Mouse (Mus musculus) erythroblast, adult 5-6 weeks (primary cell): ENCODE data around the gene Ctf2. TPM values are rescaled to one million over a fixed set of nuclear protein-coding genes. Genes with fewer than 3 reads are reported as not detected.

Experiments used
- ATAC-seq: replicated peaks from 2 replicates; pipeline ENCODE4 v1.8.0; 2016; ENCODE audit warnings: moderate number of reproducible peaks, mild to moderate bottlenecking, moderate TSS enrichment, inconsistent platforms; ENCODE audit not compliant: poor library complexity, low FRiP score, severe bottlenecking
- total RNA-seq, 2 experiments: library from RNA; stranded (forward) in 1 of 2; stranded (reverse) in 1 of 2; fragments of 150-400 nt in 1 of 2; fragments of 200-764, 138-1000 nt in 1 of 2; gene quantifications; 2 replicates each; pipeline versions ENCODE4 v1.2.3 to v1.2.4; 2015 to 2017; ENCODE audit warnings: low replicate concordance in 2 of 2

Ctf2 gene
- total RNA-seq, 2 experiments from 2014 or later = not detected

DNA sequence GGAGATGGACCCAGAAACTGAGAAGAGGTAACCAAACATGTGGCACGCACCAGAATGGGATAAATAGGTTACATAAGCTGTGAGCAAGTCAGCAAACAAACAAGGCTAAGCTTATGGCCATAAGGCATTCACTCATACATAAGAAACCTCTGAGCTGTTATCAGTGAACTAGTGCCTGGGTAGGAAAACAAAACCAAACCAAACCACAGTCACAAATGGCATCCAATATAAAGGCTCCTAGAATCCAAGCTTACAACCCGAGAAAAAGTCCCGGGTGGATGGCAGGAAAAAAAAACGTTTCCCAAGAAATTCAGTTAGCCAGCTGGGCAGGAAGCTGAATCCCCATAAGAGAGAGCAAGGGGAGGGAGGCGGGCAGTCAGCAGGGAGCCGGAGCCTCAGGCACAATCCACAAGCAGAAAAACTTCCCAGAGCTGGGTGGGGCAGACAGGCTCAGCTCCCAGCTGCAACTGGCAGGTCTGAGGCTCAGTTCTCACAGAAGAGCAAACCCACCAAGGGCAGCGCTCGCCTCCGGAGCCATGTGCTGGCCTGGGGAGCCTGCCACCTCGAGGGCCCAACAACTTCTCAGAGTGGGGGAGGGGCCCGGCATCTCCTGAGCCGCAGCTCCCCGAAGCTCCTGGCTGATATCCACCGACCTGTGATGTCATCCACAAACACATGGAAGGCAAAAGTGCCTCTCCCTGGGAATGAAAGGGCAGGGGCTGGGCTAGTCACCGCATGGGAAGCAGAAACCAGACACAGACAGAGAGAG lies 40.6 kb downstream of the Ctf2 start:
- no peak for ATAC-seq

DNA sequence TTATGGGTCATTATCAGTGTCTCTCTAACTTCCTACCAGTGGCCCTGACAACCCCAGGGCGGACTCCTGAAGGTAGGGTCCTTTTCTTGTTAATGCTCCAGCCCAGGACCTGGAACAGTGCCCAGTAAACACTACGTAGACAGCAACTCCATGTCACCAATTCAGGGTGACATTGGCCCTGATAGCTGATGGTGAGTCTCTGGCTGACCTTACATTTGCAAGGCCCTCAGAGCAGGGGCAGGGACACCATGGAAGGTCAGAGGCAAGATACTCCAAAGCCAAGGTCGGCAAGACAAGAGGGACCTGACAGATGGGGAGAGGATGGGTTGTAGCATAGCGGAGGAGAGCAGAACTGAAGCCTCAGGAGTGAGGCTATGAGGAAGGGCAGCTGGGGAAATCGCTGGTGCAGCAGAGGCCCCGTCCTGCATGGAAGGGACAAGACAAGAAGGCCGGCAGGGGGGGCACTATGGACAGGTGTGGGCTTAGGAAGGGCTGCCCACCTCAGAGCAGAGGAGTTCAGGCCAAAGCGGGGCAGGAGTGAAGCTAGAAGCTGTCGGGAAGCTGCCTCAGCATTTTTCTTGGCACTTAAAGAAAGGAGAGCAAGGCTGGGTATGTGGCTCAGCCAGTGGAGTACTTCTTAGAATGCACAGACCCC lies 42.2 kb downstream of the Ctf2 start:
- ATAC-seq = no peak

DNA sequence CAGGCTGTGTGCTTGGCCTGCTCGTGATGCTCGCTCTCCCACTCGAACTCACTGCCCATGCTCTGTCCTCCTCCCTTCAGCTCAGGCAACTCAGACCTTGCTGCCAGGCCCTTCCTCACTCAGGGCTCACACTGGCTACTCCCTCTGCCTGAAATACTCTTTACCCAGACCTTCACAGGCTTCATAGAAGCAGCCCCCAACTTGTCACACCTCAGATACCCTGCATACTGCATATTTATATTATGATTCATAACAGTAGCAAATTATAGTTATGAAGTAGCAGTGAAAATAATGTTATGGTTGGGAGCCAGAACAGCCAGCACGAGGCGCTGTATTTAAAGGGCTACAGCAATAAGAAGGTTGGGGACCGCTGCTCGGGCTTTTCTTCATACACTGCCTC lies 43.0 kb downstream of the Ctf2 start:
- no peak for ATAC-seq

DNA sequence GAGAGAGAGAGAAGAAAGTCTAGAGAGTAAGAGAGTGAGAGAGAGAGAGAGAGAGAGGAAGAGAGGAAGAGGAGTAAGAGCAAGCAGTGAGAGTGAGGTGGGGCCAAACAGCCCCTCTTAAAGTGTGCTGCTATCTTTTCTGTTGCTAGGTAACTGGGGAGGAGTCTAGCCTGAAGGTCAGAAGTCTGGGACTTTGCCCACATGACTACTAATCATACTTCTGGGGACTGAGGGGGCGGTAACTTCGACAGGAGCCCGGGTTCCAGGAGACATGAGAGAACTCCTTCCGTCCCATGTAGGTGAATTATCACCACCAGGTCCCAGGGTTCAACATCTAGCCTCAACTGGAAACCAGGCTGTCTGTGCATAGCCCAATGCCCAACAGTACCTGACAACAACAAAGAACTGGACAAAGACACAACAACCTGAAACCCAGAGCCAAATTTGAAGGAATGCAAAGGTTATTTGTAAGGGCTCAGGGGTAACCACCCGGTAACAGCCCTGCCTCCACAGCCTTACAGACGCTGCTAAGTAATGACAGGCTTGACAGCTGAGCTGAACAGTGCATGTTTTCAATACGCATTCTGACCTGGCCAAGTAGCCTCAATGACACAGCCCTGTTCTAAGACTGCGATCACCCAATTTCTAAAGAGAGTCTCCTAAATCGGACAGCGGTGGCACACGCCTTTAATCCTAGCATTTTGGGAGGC lies 45.1 kb downstream of the Ctf2 start:
- ATAC-seq = no peak

DNA sequence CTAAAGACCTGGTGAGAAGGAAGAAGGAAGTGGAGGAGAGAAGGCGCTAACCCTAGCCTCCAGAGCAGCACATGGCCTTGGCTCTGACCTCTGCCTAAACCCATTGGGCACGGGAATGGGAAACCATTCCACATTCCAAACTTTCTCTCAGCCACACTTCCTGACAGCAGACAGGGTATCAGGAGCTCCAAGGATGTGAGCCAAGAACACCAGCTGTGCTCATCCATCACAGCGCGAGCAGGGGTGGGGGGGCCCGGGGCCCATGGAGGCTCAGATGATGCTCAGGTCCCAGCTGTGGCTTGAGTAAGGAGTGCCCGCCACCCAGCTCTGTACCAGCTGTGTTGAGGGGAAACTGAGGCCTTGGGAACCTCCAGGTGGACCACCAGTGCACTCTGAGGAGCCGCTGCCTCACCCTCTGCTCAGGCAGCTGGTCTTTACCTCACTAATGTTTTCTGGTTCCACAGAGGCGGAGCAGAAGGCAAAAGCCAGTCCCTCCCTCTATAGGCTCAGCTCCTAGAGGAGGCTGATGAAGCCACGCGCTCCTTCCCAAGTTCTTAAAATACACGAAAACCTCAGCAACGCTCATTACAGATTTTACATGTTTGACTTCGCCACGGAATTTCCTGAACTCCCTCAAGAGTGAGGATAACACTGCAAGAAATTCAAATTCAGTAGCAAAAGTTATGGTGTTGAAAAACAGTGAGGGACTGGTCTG lies 46.5 kb downstream of the Ctf2 start:
- no peak for ATAC-seq

DNA sequence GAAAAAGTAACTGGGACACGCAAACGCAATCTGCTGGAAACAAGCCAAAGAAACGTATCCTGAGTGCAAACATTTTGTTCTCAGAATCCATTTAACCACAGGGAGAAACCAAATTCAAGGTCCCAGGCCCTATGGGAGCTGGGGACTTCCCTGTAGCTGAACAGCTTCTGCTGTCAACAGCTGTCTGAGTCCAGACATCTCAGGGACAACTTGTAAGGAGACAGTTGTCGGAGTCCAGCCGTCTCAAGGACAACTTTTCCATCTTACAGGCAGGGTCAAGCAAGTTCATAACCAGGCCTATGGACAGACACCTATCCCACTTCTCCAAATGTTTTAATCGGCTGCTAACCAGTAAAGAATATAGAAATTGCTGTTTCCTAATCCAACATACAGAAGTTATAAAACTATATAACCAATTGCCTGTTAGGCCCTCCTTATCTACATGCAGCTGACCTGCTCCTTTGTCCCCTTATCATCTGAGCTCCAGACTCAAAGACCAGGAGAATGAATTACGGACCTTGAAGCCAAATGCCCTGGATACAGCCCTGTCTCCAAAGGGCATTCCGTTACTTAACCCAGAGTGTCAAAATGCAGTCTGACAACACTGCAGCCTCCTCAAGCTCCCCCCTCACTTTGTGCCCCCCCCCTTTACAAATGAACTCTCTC lies 49.9 kb downstream of the Ctf2 start:
- 0 out of 2 replicates have a peak, but pooled peaks have one; percentile 23 for ATAC-seq

DNA sequence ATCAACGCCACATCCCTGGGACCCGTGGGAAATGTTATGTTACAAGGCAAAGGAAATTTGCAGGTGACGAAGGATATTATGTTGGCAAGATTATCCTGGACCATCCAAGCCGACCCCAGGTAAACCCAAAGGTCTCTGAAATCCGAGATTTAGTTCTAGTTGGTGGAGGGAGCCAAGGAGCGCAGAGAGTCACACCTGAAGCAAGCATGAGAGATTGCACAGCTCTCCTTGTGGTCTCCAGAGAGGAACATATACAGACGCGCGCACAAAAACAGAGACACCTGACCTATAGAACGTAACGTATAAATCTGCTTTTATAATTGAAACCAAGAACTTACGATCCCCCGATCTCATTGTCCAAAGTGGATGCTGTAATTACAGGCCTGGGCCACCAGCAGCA lies 51.4 kb downstream of the Ctf2 start:
- no peak for ATAC-seq

DNA sequence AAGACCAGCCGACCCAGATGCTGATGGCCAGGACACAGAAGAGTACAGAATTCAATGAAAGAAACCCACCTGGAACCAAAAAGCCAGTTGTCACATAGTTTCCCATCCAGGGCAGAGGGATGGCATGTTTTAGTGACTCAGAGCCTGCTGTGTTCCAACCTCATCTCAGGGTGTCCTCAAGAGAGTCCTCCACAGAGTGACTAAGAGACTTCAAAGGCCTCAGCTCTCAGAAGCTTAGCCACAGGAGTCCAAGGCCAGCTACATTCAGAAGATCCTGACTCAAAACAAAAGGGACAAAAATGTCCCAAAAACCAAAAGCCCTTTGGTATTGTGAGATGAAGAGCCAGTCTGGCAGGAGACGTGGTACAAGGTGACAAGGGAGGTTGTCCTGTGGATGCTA lies 53.2 kb downstream of the Ctf2 start:
- ATAC-seq = no peak

DNA sequence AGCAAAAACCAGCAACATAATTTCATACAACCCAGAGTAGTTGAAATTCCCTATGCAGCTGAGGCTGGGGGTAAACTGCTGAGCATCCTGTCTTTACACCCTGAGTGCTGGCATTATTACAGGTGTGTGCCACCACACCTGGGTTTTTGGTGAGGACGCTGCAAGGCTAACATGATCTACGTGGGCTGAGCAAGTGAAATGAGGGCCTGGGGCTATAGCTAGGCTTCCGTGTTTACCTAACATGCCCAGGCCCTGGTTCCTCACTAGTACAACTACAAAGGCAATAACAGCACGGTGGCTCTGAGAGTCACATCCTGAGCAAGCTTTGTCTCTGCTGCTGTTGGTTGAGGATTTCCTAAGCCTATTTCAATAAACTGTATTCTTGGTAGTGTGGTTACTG lies 54.4 kb downstream of the Ctf2 start:
- ATAC-seq = no peak

DNA sequence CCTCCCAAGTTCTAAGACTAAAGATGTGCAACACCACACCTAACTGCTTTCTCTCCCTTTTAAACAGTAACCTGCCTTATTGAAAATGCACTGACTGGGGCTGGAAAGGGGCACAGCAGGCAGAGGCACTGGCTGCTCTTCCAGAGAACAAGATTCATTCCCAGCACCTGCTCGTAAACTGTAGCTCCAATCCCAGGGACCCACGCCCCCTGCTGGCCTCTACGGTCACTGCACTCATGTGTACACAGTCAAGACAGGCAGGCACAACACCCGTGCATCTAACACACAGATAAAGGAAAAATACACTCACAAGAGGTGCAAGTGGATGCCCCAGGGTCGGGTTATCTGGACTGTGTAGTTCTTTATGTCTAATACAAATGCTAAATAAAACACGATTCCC lies 54.9 kb downstream of the Ctf2 start:
- peak; percentile 83 for ATAC-seq

DNA sequence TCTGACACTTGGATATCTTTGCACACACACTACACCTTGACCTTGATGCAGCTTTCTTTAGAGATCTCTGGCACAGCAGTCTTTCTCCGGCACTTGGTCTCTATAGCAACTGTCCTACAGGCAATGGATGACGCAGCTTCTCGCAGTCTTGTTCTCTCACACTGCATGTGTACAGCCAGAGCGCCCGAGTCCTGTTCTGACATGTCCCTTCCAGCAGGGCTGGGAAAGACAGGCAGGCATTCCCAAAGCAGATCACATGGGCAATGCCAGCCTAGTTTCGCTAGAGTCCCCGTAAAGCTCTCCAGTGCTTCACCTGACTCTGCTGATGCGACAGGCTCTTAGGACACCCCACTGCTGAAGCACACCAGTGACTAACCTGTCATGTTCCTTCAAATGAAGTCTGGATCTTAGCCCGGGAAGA lies 56.6 kb downstream of the Ctf2 start:
- no peak for ATAC-seq

DNA sequence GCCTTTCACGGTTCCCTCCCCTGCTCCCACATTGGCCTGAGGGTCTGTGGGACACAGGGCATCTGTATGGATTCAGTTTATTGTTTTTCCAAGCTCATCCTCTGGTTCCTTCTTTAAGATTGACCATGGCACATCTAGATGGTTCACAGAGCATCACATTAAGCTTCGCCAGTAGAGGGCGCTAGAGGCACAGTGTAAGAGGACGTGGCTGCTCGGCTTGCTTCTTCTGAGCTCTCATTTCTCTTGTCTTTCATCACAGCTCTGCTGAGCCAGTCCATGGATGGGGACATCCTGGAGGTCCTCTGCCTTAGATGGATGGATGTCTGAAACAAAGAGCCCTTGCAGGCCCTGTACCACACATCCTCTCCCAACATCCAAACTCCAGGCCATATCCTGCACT lies 57.0 kb downstream of the Ctf2 start:
- peak; percentile 82 for ATAC-seq

DNA sequence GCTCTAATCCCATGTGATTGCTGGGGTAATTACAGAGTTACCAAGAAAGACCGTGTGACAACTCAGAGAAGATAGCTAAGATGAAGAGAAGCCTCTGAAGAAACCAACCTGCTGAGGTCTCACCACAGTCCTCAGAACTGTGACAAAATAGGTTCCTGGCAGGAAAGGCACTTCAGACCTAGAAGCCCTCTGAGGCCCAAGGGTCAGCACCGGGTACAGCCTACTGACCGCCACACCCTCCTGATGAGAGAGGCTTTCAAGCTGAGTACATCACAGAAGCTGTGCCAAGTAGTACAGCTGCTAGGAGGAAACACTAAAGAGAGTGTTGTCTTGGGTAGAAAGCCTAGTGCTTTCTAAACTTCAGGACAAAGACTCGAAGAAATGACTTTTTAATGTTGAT lies 59.2 kb downstream of the Ctf2 start:
- no peak for ATAC-seq

DNA sequence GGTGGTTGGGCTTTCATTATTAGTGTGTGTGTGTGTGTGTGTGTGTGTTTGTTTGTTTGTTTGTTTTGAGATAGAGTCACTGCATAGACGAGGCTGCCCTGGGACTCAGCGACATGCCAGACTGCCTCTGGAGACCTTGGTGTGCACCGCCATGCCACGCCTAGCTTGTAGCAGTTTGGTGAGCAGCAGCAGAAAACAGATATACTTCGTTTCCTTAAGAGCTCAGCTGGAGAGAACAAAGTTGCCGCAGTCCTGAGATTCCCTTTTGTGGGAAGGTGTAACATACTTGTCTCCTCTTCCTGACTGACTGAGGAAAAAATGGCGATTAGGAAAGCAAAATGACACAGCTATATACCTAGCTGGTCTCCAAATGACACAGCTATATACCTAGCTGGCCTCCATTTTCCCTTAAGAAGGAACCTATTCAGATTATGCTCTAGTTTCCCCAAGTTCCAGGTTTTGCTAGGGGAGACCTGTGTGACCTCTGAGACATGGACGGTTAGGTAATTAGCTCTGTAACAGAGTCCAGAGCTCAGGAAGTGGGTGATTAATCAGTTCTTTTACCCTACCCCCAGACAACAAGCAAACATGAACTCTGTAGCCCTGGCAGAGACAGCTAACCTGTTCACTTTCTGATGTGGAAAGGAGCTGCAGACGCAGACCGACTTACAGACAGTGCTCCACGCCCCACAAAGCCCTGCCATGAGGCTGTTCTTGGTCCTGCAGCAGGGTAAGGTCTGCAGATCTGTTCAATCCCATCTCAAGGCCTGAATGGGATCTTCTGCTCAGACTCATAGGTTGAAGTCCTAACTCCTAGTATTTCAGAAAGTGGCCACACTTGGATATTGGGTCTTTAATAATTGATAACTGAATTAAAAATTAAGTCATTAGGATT lies 59.8 kb downstream of the Ctf2 start:
- ATAC-seq = no peak

Other genes starting within 250 kb of the Ctf2 start
- gene Srcap, start 220.2 kb downstream of the Ctf2 start, total RNA-seq (2015; ENCODE audit: low replicate concordance) = 51.9 and 52.5 TPM in 2 replicates
- gene Srcap, start 220.2 kb downstream of the Ctf2 start, total RNA-seq (2017; ENCODE audit: low replicate concordance) = 59.9 and 65.1 TPM in 2 replicates
- gene Gm42715, start 212.6 kb downstream of the Ctf2 start, total RNA-seq (2015; ENCODE audit: low replicate concordance) = 27.9 and 44.5 TPM in 2 replicates
- gene Gm42715, start 212.6 kb downstream of the Ctf2 start, total RNA-seq (2017; ENCODE audit: low replicate concordance) = 17.4 and 34.6 TPM in 2 replicates
- 1.7 TPM in 1 of 2 replicates, not detected in the other for gene Tmem265, start 170.8 kb downstream of the Ctf2 start, total RNA-seq (2015; ENCODE audit: low replicate concordance)
- not detected in 2 replicates for gene Tmem265, start 170.8 kb downstream of the Ctf2 start, total RNA-seq (2017; ENCODE audit: low replicate concordance)
- gene Phkg2, start 158.8 kb downstream of the Ctf2 start, total RNA-seq (2015; ENCODE audit: low replicate concordance) = 35.1 and 44.2 TPM in 2 replicates
- gene Phkg2, start 158.8 kb downstream of the Ctf2 start, total RNA-seq (2017; ENCODE audit: low replicate concordance) = 16.2 and 40.8 TPM in 2 replicates
- gene Ccdc189, start 143.6 kb downstream of the Ctf2 start, total RNA-seq (2015; ENCODE audit: low replicate concordance) = 4.0 and 14.0 TPM in 2 replicates
- gene Ccdc189, start 143.6 kb downstream of the Ctf2 start, total RNA-seq (2017; ENCODE audit: low replicate concordance) = 26.1 and 31.4 TPM in 2 replicates
- gene Rnf40, start 143.4 kb downstream of the Ctf2 start, total RNA-seq (2015; ENCODE audit: low replicate concordance) = 17.1 and 18.1 TPM in 2 replicates
- 41.8 and 86.0 TPM in 2 replicates for gene Rnf40, start 143.4 kb downstream of the Ctf2 start, total RNA-seq (2017; ENCODE audit: low replicate concordance)
- 0.77 and 0.84 TPM in 2 replicates for gene Zfp629, start 116.4 kb downstream of the Ctf2 start, total RNA-seq (2015; ENCODE audit: low replicate concordance)
- gene Zfp629, start 116.4 kb downstream of the Ctf2 start, total RNA-seq (2017; ENCODE audit: low replicate concordance) = 2.0 and 3.2 TPM in 2 replicates
- 28.8 and 41.3 TPM in 2 replicates for gene Bcl7c, start 23.2 kb downstream of the Ctf2 start, total RNA-seq (2015; ENCODE audit: low replicate concordance)
- gene Bcl7c, start 23.2 kb downstream of the Ctf2 start, total RNA-seq (2017; ENCODE audit: low replicate concordance) = 3.8 and 4.3 TPM in 2 replicates
- gene Ctf1, start 19.4 kb downstream of the Ctf2 start, total RNA-seq (2015; ENCODE audit: low replicate concordance) = 0.63 TPM in 1 of 2 replicates, not detected in the other
- not detected in 2 replicates for gene Ctf1, start 19.4 kb downstream of the Ctf2 start, total RNA-seq (2017; ENCODE audit: low replicate concordance)
- 2.7 and 6.0 TPM in 2 replicates for gene Fbxl19, start 12.4 kb upstream of the Ctf2 start, total RNA-seq (2015; ENCODE audit: low replicate concordance)
- 3.1 and 6.2 TPM in 2 replicates for gene Fbxl19, start 12.4 kb upstream of the Ctf2 start, total RNA-seq (2017; ENCODE audit: low replicate concordance)
- 2.9 and 9.0 TPM in 2 replicates for gene Orai3, start 37.6 kb upstream of the Ctf2 start, total RNA-seq (2015; ENCODE audit: low replicate concordance)
- gene Orai3, start 37.6 kb upstream of the Ctf2 start, total RNA-seq (2017; ENCODE audit: low replicate concordance) = 5.7 and 9.8 TPM in 2 replicates
- gene Setd1a, start 44.5 kb upstream of the Ctf2 start, total RNA-seq (2015; ENCODE audit: low replicate concordance) = 3.8 and 18.2 TPM in 2 replicates
- gene Setd1a, start 44.5 kb upstream of the Ctf2 start, total RNA-seq (2017; ENCODE audit: low replicate concordance) = 8.9 and 11.3 TPM in 2 replicates
- gene Gm49388, start 53.4 kb upstream of the Ctf2 start, total RNA-seq (2015; ENCODE audit: low replicate concordance) = 7.5 TPM in 1 of 2 replicates, not detected in the other
- gene Gm49388, start 53.4 kb upstream of the Ctf2 start, total RNA-seq (2017; ENCODE audit: low replicate concordance) = 2.0 and 5.3 TPM in 2 replicates
- gene Hsd3b7, start 68.4 kb upstream of the Ctf2 start, total RNA-seq (2015; ENCODE audit: low replicate concordance) = 2.7 and 9.2 TPM in 2 replicates
- 3.8 and 4.3 TPM in 2 replicates for gene Hsd3b7, start 68.4 kb upstream of the Ctf2 start, total RNA-seq (2017; ENCODE audit: low replicate concordance)
- gene Stx4a, start 92.1 kb upstream of the Ctf2 start, total RNA-seq (2015; ENCODE audit: low replicate concordance) = 9.8 and 24.9 TPM in 2 replicates
- gene Stx4a, start 92.1 kb upstream of the Ctf2 start, total RNA-seq (2017; ENCODE audit: low replicate concordance) = 17.0 and 17.9 TPM in 2 replicates
- not detected in 2 replicates for gene Stx1b, start 92.4 kb upstream of the Ctf2 start, total RNA-seq (2015; ENCODE audit: low replicate concordance)
- not detected in 2 replicates for gene Stx1b, start 92.4 kb upstream of the Ctf2 start, total RNA-seq (2017; ENCODE audit: low replicate concordance)
- 6.7 and 11.1 TPM in 2 replicates for gene Zfp646, start 144.1 kb upstream of the Ctf2 start, total RNA-seq (2015; ENCODE audit: low replicate concordance)
- gene Zfp646, start 144.1 kb upstream of the Ctf2 start, total RNA-seq (2017; ENCODE audit: low replicate concordance) = 14.4 and 15.4 TPM in 2 replicates
- gene Zfp668, start 144.7 kb upstream of the Ctf2 start, total RNA-seq (2015; ENCODE audit: low replicate concordance) = 1.5 and 6.1 TPM in 2 replicates
- 2.3 and 7.4 TPM in 2 replicates for gene Zfp668, start 144.7 kb upstream of the Ctf2 start, total RNA-seq (2017; ENCODE audit: low replicate concordance)
- gene Prss53, start 158.8 kb upstream of the Ctf2 start, total RNA-seq (2015; ENCODE audit: low replicate concordance) = not detected in 2 replicates
- not detected in 2 replicates for gene Prss53, start 158.8 kb upstream of the Ctf2 start, total RNA-seq (2017; ENCODE audit: low replicate concordance)
- gene Gm21974, start 163.3 kb upstream of the Ctf2 start, total RNA-seq (2015; ENCODE audit: low replicate concordance) = not detected in 2 replicates
- gene Gm21974, start 163.3 kb upstream of the Ctf2 start, total RNA-seq (2017; ENCODE audit: low replicate concordance) = not detected in 2 replicates
- 9.8 and 25.7 TPM in 2 replicates for gene Vkorc1, start 163.5 kb upstream of the Ctf2 start, total RNA-seq (2015; ENCODE audit: low replicate concordance)
- 0.94 and 2.5 TPM in 2 replicates for gene Vkorc1, start 163.5 kb upstream of the Ctf2 start, total RNA-seq (2017; ENCODE audit: low replicate concordance)
- gene Bckdk, start 171.9 kb upstream of the Ctf2 start, total RNA-seq (2015; ENCODE audit: low replicate concordance) = 25.1 and 43.8 TPM in 2 replicates
- 12.5 and 12.9 TPM in 2 replicates for gene Bckdk, start 171.9 kb upstream of the Ctf2 start, total RNA-seq (2017; ENCODE audit: low replicate concordance)
- gene Kat8, start 180.3 kb upstream of the Ctf2 start, total RNA-seq (2015; ENCODE audit: low replicate concordance) = 3.5 and 4.4 TPM in 2 replicates
- gene Kat8, start 180.3 kb upstream of the Ctf2 start, total RNA-seq (2017; ENCODE audit: low replicate concordance) = 9.5 and 16.4 TPM in 2 replicates
- gene Prss8, start 197.9 kb upstream of the Ctf2 start, total RNA-seq (2015; ENCODE audit: low replicate concordance) = not detected in 2 replicates
- not detected in 2 replicates for gene Prss8, start 197.9 kb upstream of the Ctf2 start, total RNA-seq (2017; ENCODE audit: low replicate concordance)
- not detected in 2 replicates for gene Prss36, start 214.6 kb upstream of the Ctf2 start, total RNA-seq (2015; ENCODE audit: low replicate concordance)
- not detected in 2 replicates for gene Prss36, start 214.6 kb upstream of the Ctf2 start, total RNA-seq (2017; ENCODE audit: low replicate concordance)
- 59.6 and 159 TPM in 2 replicates for gene Fus, start 235.3 kb upstream of the Ctf2 start, total RNA-seq (2015; ENCODE audit: low replicate concordance)
- gene Fus, start 235.3 kb upstream of the Ctf2 start, total RNA-seq (2017; ENCODE audit: low replicate concordance) = 19.3 and 43.4 TPM in 2 replicates